ENCODE assay signal across 13 mouse cellular contexts in the genomic region with DNA sequence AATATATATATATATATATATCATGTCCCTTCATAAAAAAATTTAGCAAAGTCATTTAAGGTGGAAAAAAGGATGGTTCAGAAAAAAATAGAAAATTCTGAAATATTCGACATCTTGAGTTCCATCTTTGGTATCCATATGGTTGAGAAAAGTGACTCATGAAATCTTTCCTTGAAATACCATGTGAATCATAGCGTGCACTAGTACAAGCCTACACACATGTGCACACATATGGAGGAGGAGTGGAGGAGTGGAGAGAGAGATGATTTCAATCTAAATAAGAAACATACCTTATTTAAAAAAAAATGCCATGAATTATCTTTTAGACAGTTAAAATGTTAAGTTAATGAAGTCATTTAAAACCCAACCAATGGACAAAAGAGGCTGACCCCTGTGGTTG.
"Had no signal": no experiment of that assay in that cellular context is flagged by ENCODE, and none has a peak within 500 bp of the region (broad histone marks: within the 10 kb centered on the region; RNA-seq: fewer than 3 reads in every experiment).

No protein-coding gene starts in this region.

- DNase-seq: gastrocnemius, adult 2 months; gastrocnemius, postnatal 10 days; gastrocnemius, postnatal 25 days; heart, adult 18-20 months; heart, postnatal 10 days; heart, postnatal 4 days; kidney, adult 18-20 months; kidney, adult 8-10 months; kidney, postnatal 10 days; kidney, postnatal 25 days; kidney, postnatal 4 days; liver; liver, embryonic 13.5 days had no signal
